In genomic region chr13:23270321-23271101, GRCm38 (mm10) we compare ENCODE assay signal across 8 mouse cellular contexts. TPM values are rescaled to one million over a fixed set of nuclear protein-coding genes. Genes with fewer than 3 reads are reported as not detected.
DNase-seq lines count a peak whose midpoint lies in the region; ATAC-seq lines count a peak whose summit lies in the region.

No protein-coding gene starts in this region.

- H3K4me3 ChIP-seq in forebrain, embryonic 14.5 days (ENCODE audit: low read depth, low read length): peak overlapping the region; percentile 29
- peak overlapping the region; percentile 35 for H3K4me3 ChIP-seq in midbrain, embryonic 14.5 days (replicated peaks; ENCODE audit: low read depth, low read length)

- no peaks in the 10 kb centered on the region; the same call in 1 of the 2 replicates for H3K4me1 ChIP-seq in forebrain, embryonic 14.5 days (ENCODE audit: control insufficient read depth, insufficient read depth, low read length)
- H3K4me1 ChIP-seq in midbrain, embryonic 14.5 days (ENCODE audit: control insufficient read depth, insufficient read depth, low read length): 0 out of 2 replicates have a peak, but pooled peaks cover 3% of the 10 kb centered on the region

- peak overlapping the region; percentile 47 for H3K4me2 ChIP-seq in forebrain, embryonic 14.5 days (ENCODE audit: low read length)
- peak overlapping the region; percentile 48 for H3K4me2 ChIP-seq in midbrain, embryonic 14.5 days (ENCODE audit: low read length)

- H3K9ac ChIP-seq in forebrain, embryonic 14.5 days (ENCODE audit: low read length): peak overlapping the region; percentile 38
- peak overlapping the region; percentile 36 for H3K9ac ChIP-seq in midbrain, embryonic 14.5 days (replicated peaks; ENCODE audit: low read length)

- H3K9me3 ChIP-seq in forebrain, embryonic 14.5 days (replicated peaks; ENCODE audit: control insufficient read depth, low read length): no peaks in the 10 kb centered on the region
- H3K9me3 ChIP-seq in midbrain, embryonic 14.5 days (ENCODE audit: control insufficient read depth, low read length): no peaks in the 10 kb centered on the region

- DNase-seq in cerebellum, postnatal 10 days: peak; percentile 44 to 54
- DNase-seq in ES-CJ7 (ENCODE audit: low read depth, low spot score): peak; percentile 96
- DNase-seq in forebrain, embryonic 14.5 days (ENCODE audit: low spot score): peak; percentile 62
- peak; percentile 49 to 72 for DNase-seq in layer of hippocampus, postnatal 14 days (ENCODE audit: low spot score in 2 of 2)
- peak; percentile 80 for DNase-seq in midbrain, embryonic 14.5 days
- no peak for DNase-seq in adrenal gland, adult 18-20 months (ENCODE audit: low spot score in 2 of 2)
- DNase-seq in gastrocnemius, adult 18-20 months (ENCODE audit: low spot score): no peak

- no peaks in the 10 kb centered on the region for H3K36me3 ChIP-seq in forebrain, embryonic 14.5 days (ENCODE audit: control insufficient read depth, insufficient read depth, low read length)
- H3K36me3 ChIP-seq in midbrain, embryonic 14.5 days (ENCODE audit: control insufficient read depth, insufficient read depth, low read length): no peaks in the 10 kb centered on the region

- ATAC-seq in cerebellum, adult (ENCODE audit: insufficient number of reproducible peaks, low FRiP score, low TSS enrichment): no peak
- ATAC-seq in forebrain, embryonic 14.5 days: peak; percentile 90
- ATAC-seq in midbrain, embryonic 14.5 days (ENCODE audit: low FRiP score, low TSS enrichment): peak; percentile 90

- H3K27ac ChIP-seq in forebrain, embryonic 14.5 days (ENCODE audit: low read depth, low read length): no peak overlapping the region
- no peak overlapping the region for H3K27ac ChIP-seq in midbrain, embryonic 14.5 days (replicated peaks; ENCODE audit: low read depth, low read length)

- no peaks in the 10 kb centered on the region for H3K27me3 ChIP-seq in forebrain, embryonic 14.5 days (replicated peaks; ENCODE audit: control insufficient read depth, insufficient read depth, low read length)
- no peaks in the 10 kb centered on the region for H3K27me3 ChIP-seq in midbrain, embryonic 14.5 days (ENCODE audit: control insufficient read depth, insufficient read depth, low read length)

- WGBS in forebrain, embryonic 14.5 days: 3% methylated on average over 34 of the region's 34 CpGs
- WGBS in midbrain, embryonic 14.5 days: 3% methylated on average over 34 of the region's 34 CpGs

RNA-seq across cellular contexts. Expression of gene Vmn1r223, which starts 23.6 kb away (rescaled TPM):
- polyA plus RNA-seq in forebrain, embryonic 14.5 days (2014; fragmentation: Nextera tagmentation; extraction: Ambion mirVana): not detected in 2 replicates
- not detected for total RNA-seq in layer of hippocampus, postnatal 14 days (2021)
- not detected in 2 replicates for polyA plus RNA-seq in midbrain, embryonic 14.5 days (2014; fragmentation: Nextera tagmentation; extraction: Ambion mirVana)
- total RNA-seq in adrenal gland, adult 18-20 months (2021): not detected
- not detected for total RNA-seq in gastrocnemius, adult 18-20 months (2021)

RNA-seq across cellular contexts. Expression of gene Vmn1r222, which starts 34.8 kb away (rescaled TPM):
- not detected in 2 replicates for polyA plus RNA-seq in forebrain, embryonic 14.5 days (2014; fragmentation: Nextera tagmentation; extraction: Ambion mirVana)
- not detected for total RNA-seq in layer of hippocampus, postnatal 14 days (2021)
- not detected in 2 replicates for polyA plus RNA-seq in midbrain, embryonic 14.5 days (2014; fragmentation: Nextera tagmentation; extraction: Ambion mirVana)
- total RNA-seq in adrenal gland, adult 18-20 months (2021): not detected
- not detected for total RNA-seq in gastrocnemius, adult 18-20 months (2021)

RNA-seq across cellular contexts. Expression of gene Vmn1r221, which starts 56.6 kb away (rescaled TPM):
- not detected in 2 replicates for polyA plus RNA-seq in forebrain, embryonic 14.5 days (2014; fragmentation: Nextera tagmentation; extraction: Ambion mirVana)
- total RNA-seq in layer of hippocampus, postnatal 14 days (2021): not detected
- not detected in 2 replicates for polyA plus RNA-seq in midbrain, embryonic 14.5 days (2014; fragmentation: Nextera tagmentation; extraction: Ambion mirVana)
- not detected for total RNA-seq in adrenal gland, adult 18-20 months (2021)
- not detected for total RNA-seq in gastrocnemius, adult 18-20 months (2021)

Comparison
In these comparisons a context has a peak if more than half of its experiments do, and no peak if none do; other contexts are left out.
1. DNase-seq: peak in cerebellum, postnatal 10 days (2 of 2), ES-CJ7 (single experiment), forebrain, embryonic 14.5 days (single experiment), layer of hippocampus, postnatal 14 days (2 of 2) and midbrain, embryonic 14.5 days (single experiment); none in adrenal gland, adult 18-20 months (0 of 2) and gastrocnemius, adult 18-20 months (single experiment).